Mouse (Mus musculus) erythroblast, embryonic 14.5 days (primary cell): ENCODE results near the gene Fahd1. TPM values are rescaled to one million over a fixed set of nuclear protein-coding genes. Genes with fewer than 3 reads are reported as not detected.

ENCODE experiments used
- H3K27me3 ChIP-seq: 2 replicates; pipeline ENCODE4 v1.6.1; 2012; ENCODE audit warnings: inconsistent platforms; ENCODE audit not compliant: control insufficient read depth
- H3K36me3 ChIP-seq: 2 replicates; pipeline ENCODE4 v1.6.1; 2012; ENCODE audit warnings: mild to moderate bottlenecking, inconsistent platforms; ENCODE audit not compliant: control insufficient read depth
- H3K4me1 ChIP-seq: 2 replicates; pipeline ENCODE4 v1.6.1; 2012; ENCODE audit warnings: inconsistent platforms; ENCODE audit not compliant: control insufficient read depth
- H3K4me3 ChIP-seq: replicated peaks from 2 replicates; pipeline ENCODE3; 2012; ENCODE audit warnings: moderate library complexity, mild to moderate bottlenecking, inconsistent platforms
- H3K9me3 ChIP-seq: 2 replicates; pipeline ENCODE4 v1.6.1; 2012; ENCODE audit warnings: low read length, inconsistent platforms, mixed read lengths; ENCODE audit not compliant: control insufficient read depth
- GATA1 ChIP-seq: IDR thresholded peaks from 2 replicates; pipeline ENCODE4 v1.6.1; 2012; ENCODE audit warnings: low read length, inconsistent platforms, mixed read lengths
- TAL1 ChIP-seq: IDR thresholded peaks from 3 replicates; pipeline ENCODE4 v1.6.1; 2012; ENCODE audit warnings: low read length, inconsistent platforms, mixed read lengths
- polyA plus RNA-seq: library from polyadenylated mRNA; stranded (reverse); fragments of >175 nt; gene quantifications from 2 replicates; pipeline ENCODE4 v1.2.3, GENCODE M21; 2012

Gene Fahd1
- polyA plus RNA-seq, 1 experiment: 2.3 TPM

DNA sequence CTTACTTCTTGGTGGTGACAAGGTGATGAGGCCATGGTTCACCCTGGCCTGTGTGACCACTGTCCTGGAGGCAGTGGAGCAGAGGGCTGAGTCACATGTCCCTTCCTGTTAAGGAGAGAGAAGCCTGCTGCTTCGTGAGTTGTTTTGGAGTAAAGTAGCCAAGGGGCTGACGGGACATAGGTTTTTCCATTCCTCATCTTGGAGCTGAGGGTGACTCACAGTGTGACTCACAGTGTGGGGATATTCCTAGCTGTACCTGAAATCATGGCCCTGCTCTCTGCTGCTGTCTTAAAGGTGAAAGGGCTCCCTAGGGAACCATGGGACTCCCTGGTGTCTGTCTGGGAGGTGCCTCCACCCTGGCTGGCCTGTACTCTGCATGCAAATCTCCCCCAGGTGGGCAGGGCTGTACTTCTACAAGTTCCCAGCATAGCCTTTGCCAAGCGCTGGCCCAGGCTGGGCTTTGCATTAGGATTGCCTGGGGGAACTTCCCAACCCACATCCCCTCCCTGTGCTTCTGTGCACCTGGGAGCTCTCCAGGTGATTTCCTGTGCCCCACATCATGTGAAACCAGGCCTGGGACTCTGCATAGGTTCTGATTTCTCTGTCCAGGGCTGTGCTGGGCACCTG is 5.8 kb upstream of the Fahd1 start:
- Histone ChIP-seq H3K4me1 (peaks cover 72% of the 10 kb centered on the region), H3K27me3 (no peaks in the 10 kb centered on the region), H3K36me3 (peaks cover 83% of the 10 kb centered on the region)

DNA sequence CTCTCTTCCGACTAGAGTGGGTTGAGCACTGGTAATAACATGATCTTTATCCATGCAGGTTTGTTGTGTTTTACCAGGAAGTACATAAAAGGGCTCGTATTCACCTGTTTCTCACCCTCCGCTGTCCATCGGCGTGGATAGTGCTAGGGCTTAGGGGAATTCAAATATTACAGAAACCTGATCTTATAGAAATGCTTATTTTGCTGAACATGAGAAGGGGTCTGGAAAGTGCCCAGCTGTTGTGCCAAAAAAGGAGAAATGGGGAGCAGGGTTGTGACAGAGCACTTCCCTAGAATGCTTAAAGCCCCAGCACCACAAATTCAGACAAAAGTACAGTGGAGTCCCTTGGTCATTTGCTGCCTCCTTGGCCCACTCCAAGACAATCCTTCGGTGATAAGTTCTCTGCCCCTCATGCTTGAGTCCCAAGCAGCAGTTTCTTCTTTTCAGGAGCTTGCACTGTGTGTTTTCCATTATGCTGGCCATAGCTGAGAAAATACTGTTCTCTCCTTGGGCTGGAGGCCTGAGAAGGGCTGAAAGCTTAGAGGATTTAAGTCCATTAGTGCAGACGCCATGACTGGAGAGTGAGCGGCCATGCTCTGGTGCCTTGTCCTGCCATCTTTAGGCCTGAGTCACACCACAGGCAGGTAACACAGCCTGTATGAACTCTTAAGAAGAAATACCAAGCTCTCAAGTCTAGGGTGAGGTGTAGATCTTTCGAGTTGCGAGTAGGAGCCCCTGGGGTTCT is 1.4 kb upstream of the Fahd1 start:
- peak overlapping the region; percentile 70 for H3K4me3 ChIP-seq
- peaks cover 53% of the 10 kb centered on the region for H3K36me3 ChIP-seq
- peaks cover 59% of the 10 kb centered on the region for H3K4me1 ChIP-seq
- TF ChIP-seq TAL1: no peak
- no peak for TF ChIP-seq GATA1
- H3K9me3 ChIP-seq: no peaks in the 10 kb centered on the region
- H3K27me3 ChIP-seq: no peaks in the 10 kb centered on the region

More for the DNA sequence above, 5.8 kb upstream of the Fahd1 start:
- TF ChIP-seq TAL1: no peak
- H3K9me3 ChIP-seq: no peaks in the 10 kb centered on the region
- H3K4me3 ChIP-seq: no peak overlapping the region

DNA sequence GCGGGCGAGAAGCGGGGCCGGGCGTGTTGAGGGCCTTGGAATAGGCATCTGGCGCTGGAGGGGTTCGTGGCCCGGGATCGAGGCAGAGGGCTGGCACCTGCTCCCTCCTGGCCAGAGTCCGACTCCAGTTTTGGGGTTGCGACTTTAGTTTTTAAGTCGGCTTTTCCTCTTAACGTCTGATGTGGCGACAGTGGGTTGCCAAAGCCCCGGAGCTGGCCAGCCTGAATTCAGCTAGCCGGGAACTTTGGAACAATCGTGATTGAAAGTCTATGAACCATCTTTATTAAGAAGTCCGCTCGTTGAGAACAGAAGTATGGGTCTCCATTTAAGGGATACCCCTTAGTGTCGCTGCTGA is 586 bp upstream of the Fahd1 start:
- peak overlapping the region; percentile 70 for H3K4me3 ChIP-seq
- H3K9me3 ChIP-seq: no peaks in the 10 kb centered on the region
- H3K36me3 ChIP-seq: peaks cover 50% of the 10 kb centered on the region
- peaks cover 57% of the 10 kb centered on the region for H3K4me1 ChIP-seq
- TF ChIP-seq TAL1: no peak
- no peak for TF ChIP-seq GATA1
- H3K27me3 ChIP-seq: no peaks in the 10 kb centered on the region

DNA sequence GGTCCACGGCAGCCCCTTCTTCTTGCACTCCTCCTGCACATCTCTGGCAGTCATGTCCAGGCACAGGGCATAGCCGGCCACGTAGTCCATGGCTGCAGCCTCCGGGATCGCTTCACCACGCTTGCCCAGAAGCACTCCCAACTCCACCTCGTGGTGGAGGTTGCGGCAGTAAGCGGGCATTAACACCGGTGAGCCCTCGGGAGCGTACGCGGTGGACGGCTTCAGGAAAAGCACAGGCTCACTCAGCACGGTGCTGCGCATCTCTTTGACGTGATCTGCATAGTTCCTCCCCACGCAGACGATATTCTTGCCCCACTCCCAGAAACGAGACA is 465 bp downstream of the Fahd1 start:
- Histone ChIP-seq H3K4me1 (peaks cover 59% of the 10 kb centered on the region), H3K36me3 (peaks cover 39% of the 10 kb centered on the region), H3K4me3 (peak overlapping the region; percentile 70), H3K27me3 (peaks cover 3% of the 10 kb centered on the region; the same call in 1 of the 2 replicates), H3K9me3 (no peaks in the 10 kb centered on the region)
- TF ChIP-seq GATA1 (no peak), TAL1 (no peak)

DNA sequence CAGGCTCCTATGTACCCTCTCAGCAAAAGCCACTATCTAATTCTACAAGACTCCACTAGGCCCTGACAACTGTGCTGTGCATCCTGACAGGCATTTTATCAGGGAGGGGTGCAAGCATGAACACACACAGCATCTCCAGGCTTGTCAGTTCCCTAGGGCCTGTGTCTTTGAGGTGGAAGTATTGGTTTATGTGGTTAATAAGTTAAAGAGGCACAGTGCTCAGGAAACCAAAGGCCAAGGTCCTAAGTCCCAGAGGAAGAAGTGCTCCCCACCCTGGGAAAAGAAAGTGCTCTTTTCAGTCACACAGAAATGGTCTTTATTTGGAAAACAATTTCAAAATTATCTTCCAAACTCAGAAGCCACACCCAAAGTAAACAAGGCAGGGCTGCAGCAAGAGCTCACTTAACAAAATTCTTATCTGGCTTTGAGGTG is 1.5 kb downstream of the Fahd1 start:
- H3K36me3 ChIP-seq: peaks cover 28% of the 10 kb centered on the region
- peaks cover 10% of the 10 kb centered on the region for H3K27me3 ChIP-seq
- H3K4me1 ChIP-seq: peaks cover 59% of the 10 kb centered on the region
- H3K4me3 ChIP-seq: peak overlapping the region; percentile 70
- no peaks in the 10 kb centered on the region for H3K9me3 ChIP-seq
- TF ChIP-seq GATA1 (0 out of 2 replicates have a peak, but pooled peaks have one; percentile 12), TAL1 (peak; percentile 42; the same call in 2 of the 3 replicates)

GRCm38 (mm10) chr17:24847386-24847785 is 2.8 kb downstream of the Fahd1 start:
- Histone ChIP-seq H3K9me3 (no peaks in the 10 kb centered on the region), H3K36me3 (peaks cover 17% of the 10 kb centered on the region), H3K4me3 (peak overlapping the region; percentile 70), H3K4me1 (peaks cover 56% of the 10 kb centered on the region), H3K27me3 (peaks cover 10% of the 10 kb centered on the region)
- TF ChIP-seq GATA1 (no peak), TAL1 (no peak)

- peaks cover 15% of the 10 kb centered on the region for H3K36me3 ChIP-seq
- peaks cover 47% of the 10 kb centered on the region for H3K4me1 ChIP-seq
- TF ChIP-seq GATA1: no peak
- TF ChIP-seq TAL1: no peak
- no peak overlapping the region for H3K4me3 ChIP-seq
- no peaks in the 10 kb centered on the region for H3K9me3 ChIP-seq
- peaks cover 22% of the 10 kb centered on the region for H3K27me3 ChIP-seq
Observed at GRCm38 (mm10) chr17:24844525-24844924, 5.6 kb downstream of the Fahd1 start.

DNA sequence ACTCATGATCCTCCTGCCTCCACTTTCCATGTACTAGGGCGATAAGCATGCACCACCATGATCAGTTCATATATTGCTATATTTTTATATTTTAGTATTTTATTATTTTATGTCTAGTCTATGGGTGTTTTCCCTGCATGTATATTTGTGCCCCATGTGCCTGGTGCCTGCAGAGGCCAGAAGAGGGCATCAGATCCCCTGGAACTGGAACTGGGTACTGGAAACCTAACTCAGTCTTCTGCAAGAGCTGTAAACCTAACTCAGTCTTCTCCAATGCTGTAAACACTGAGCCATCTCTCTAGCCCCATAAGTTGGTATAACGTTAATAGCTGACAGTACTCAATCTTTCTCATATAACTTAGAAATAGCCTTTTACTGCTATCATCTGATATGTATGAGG is 7.5 kb downstream of the Fahd1 start:
- H3K4me3 ChIP-seq: no peak overlapping the region
- H3K4me1 ChIP-seq: peaks cover 33% of the 10 kb centered on the region
- H3K36me3 ChIP-seq: peaks cover 13% of the 10 kb centered on the region
- no peaks in the 10 kb centered on the region for H3K9me3 ChIP-seq
- H3K27me3 ChIP-seq: peaks cover 26% of the 10 kb centered on the region
- TF ChIP-seq GATA1: no peak

GRCm38 (mm10) chr17:24841133-24841532 is 9.0 kb downstream of the Fahd1 start:
- H3K4me1 ChIP-seq: peaks cover 21% of the 10 kb centered on the region
- H3K36me3 ChIP-seq: peaks cover 2% of the 10 kb centered on the region
- no peak for TF ChIP-seq GATA1
- TF ChIP-seq TAL1: no peak
- H3K4me3 ChIP-seq: no peak overlapping the region
- H3K27me3 ChIP-seq: peaks cover 36% of the 10 kb centered on the region
- H3K9me3 ChIP-seq: no peaks in the 10 kb centered on the region
